Mouse (Mus musculus): ENCODE data around the gene Slc25a51. TPM values are rescaled to one million over a fixed set of nuclear protein-coding genes. Genes with fewer than 3 reads are reported as not detected.
"Not testable (repeated sequence)": the region's sequence is repeated elsewhere in the genome, so short reads cannot be mapped to it uniquely, and the experiment has no call there.

The Slc25a51 gene
- total RNA-seq, 1 experiment from 2014 or later: 36.7 TPM

GRCm38 (mm10) chr4:45407703-45408334 lies 747 bp downstream of the Slc25a51 start:
- no peak for ATAC-seq (replicated peaks in 1 of 2; ENCODE audit: insufficient read depth in 1 of 2, low FRiP score in 2 of 2, low TSS enrichment in 1 of 2, low read depth in 1 of 2, poor library complexity in 2 of 2, severe bottlenecking in 2 of 2)

GRCm38 (mm10) chr4:45407001-45407702 lies 1.4 kb downstream of the Slc25a51 start:
- no peak for ATAC-seq (replicated peaks in 1 of 2; ENCODE audit: insufficient read depth in 1 of 2, low FRiP score in 2 of 2, low TSS enrichment in 1 of 2, low read depth in 1 of 2, poor library complexity in 2 of 2, severe bottlenecking in 2 of 2)

- no peak for ATAC-seq (replicated peaks in 1 of 2; ENCODE audit: insufficient read depth in 1 of 2, low FRiP score in 2 of 2, low TSS enrichment in 1 of 2, low read depth in 1 of 2, poor library complexity in 2 of 2, severe bottlenecking in 2 of 2)
These were observed 2.2 kb downstream of the Slc25a51 start for GRCm38 (mm10) chr4:45406397-45406796.

- ATAC-seq (replicated peaks in 1 of 2; ENCODE audit: insufficient read depth in 1 of 2, low FRiP score in 2 of 2, low TSS enrichment in 1 of 2, low read depth in 1 of 2, poor library complexity in 2 of 2, severe bottlenecking in 2 of 2): no peak
These were observed 3.3 kb downstream of the Slc25a51 start for GRCm38 (mm10) chr4:45405315-45405714.

GRCm38 (mm10) chr4:45404086-45404485 lies 4.5 kb downstream of the Slc25a51 start:
- no peak for ATAC-seq (replicated peaks in 1 of 2; ENCODE audit: insufficient read depth in 1 of 2, low FRiP score in 2 of 2, low TSS enrichment in 1 of 2, low read depth in 1 of 2, poor library complexity in 2 of 2, severe bottlenecking in 2 of 2)

- ATAC-seq (replicated peaks in 1 of 2; ENCODE audit: insufficient read depth in 1 of 2, low FRiP score in 2 of 2, low TSS enrichment in 1 of 2, low read depth in 1 of 2, poor library complexity in 2 of 2, severe bottlenecking in 2 of 2): peak; percentile 34 to 70; a peak in 2 of 4 replicates
These were observed 5.1 kb downstream of the Slc25a51 start for GRCm38 (mm10) chr4:45403499-45403878.

- peak; percentile 43 to 63 for ATAC-seq (replicated peaks in 1 of 2; ENCODE audit: insufficient read depth in 1 of 2, low FRiP score in 2 of 2, low TSS enrichment in 1 of 2, low read depth in 1 of 2, poor library complexity in 2 of 2, severe bottlenecking in 2 of 2)
These were observed 5.6 kb downstream of the Slc25a51 start for GRCm38 (mm10) chr4:45402878-45403498.

- ATAC-seq (replicated peaks in 1 of 2; ENCODE audit: insufficient read depth in 1 of 2, low FRiP score in 2 of 2, low TSS enrichment in 1 of 2, low read depth in 1 of 2, poor library complexity in 2 of 2, severe bottlenecking in 2 of 2): no peak
These were observed 6.3 kb downstream of the Slc25a51 start for GRCm38 (mm10) chr4:45402281-45402680.

GRCm38 (mm10) chr4:45399421-45400210 lies 8.9 kb downstream of the Slc25a51 start:
- no peak for ATAC-seq (replicated peaks in 1 of 2; ENCODE audit: insufficient read depth in 1 of 2, low FRiP score in 2 of 2, low TSS enrichment in 1 of 2, low read depth in 1 of 2, poor library complexity in 2 of 2, severe bottlenecking in 2 of 2)

- ATAC-seq (replicated peaks in 1 of 2; ENCODE audit: insufficient read depth in 1 of 2, low FRiP score in 2 of 2, low TSS enrichment in 1 of 2, low read depth in 1 of 2, poor library complexity in 2 of 2, severe bottlenecking in 2 of 2): not testable (repeated sequence)
These were observed 10.3 kb downstream of the Slc25a51 start for GRCm38 (mm10) chr4:45398315-45398714.

GRCm38 (mm10) chr4:45396211-45396610 lies 12.4 kb downstream of the Slc25a51 start:
- peak; percentile 38 to 39; a peak in 3 of 4 replicates for ATAC-seq (replicated peaks in 1 of 2; ENCODE audit: insufficient read depth in 1 of 2, low FRiP score in 2 of 2, low TSS enrichment in 1 of 2, low read depth in 1 of 2, poor library complexity in 2 of 2, severe bottlenecking in 2 of 2)

GRCm38 (mm10) chr4:45393658-45394057 lies 14.9 kb downstream of the Slc25a51 start:
- ATAC-seq (replicated peaks in 1 of 2; ENCODE audit: insufficient read depth in 1 of 2, low FRiP score in 2 of 2, low TSS enrichment in 1 of 2, low read depth in 1 of 2, poor library complexity in 2 of 2, severe bottlenecking in 2 of 2): no peak

- peak; percentile 63 to 66; a peak in 3 of 4 replicates for ATAC-seq (replicated peaks in 1 of 2; ENCODE audit: insufficient read depth in 1 of 2, low FRiP score in 2 of 2, low TSS enrichment in 1 of 2, low read depth in 1 of 2, poor library complexity in 2 of 2, severe bottlenecking in 2 of 2)
These were observed 15.6 kb downstream of the Slc25a51 start for GRCm38 (mm10) chr4:45392994-45393393.

- 0 out of 4 replicates have a peak, but pooled peaks of 1 of the 2 experiments have one; percentile 9 for ATAC-seq (replicated peaks in 1 of 2; ENCODE audit: insufficient read depth in 1 of 2, low FRiP score in 2 of 2, low TSS enrichment in 1 of 2, low read depth in 1 of 2, poor library complexity in 2 of 2, severe bottlenecking in 2 of 2)
These were observed 16.0 kb downstream of the Slc25a51 start for GRCm38 (mm10) chr4:45392572-45392971.

GRCm38 (mm10) chr4:45392099-45392498 lies 16.5 kb downstream of the Slc25a51 start:
- ATAC-seq (replicated peaks in 1 of 2; ENCODE audit: insufficient read depth in 1 of 2, low FRiP score in 2 of 2, low TSS enrichment in 1 of 2, low read depth in 1 of 2, poor library complexity in 2 of 2, severe bottlenecking in 2 of 2): no peak

- not testable (repeated sequence) for ATAC-seq (replicated peaks in 1 of 2; ENCODE audit: insufficient read depth in 1 of 2, low FRiP score in 2 of 2, low TSS enrichment in 1 of 2, low read depth in 1 of 2, poor library complexity in 2 of 2, severe bottlenecking in 2 of 2)
These were observed 21.3 kb downstream of the Slc25a51 start for GRCm38 (mm10) chr4:45387296-45387695.

GRCm38 (mm10) chr4:45382133-45382532 lies 26.4 kb downstream of the Slc25a51 start:
- not testable (repeated sequence) for ATAC-seq (replicated peaks in 1 of 2; ENCODE audit: insufficient read depth in 1 of 2, low FRiP score in 2 of 2, low TSS enrichment in 1 of 2, low read depth in 1 of 2, poor library complexity in 2 of 2, severe bottlenecking in 2 of 2)

All from hematopoietic stem cell, adult 5-6 weeks (primary cell).